Mouse (Mus musculus): ENCODE measurements around the gene Zmpste24.

Zmpste24 gene

GRCm38 (mm10) chr4:121033006-121033405 is 65.0 kb downstream of the Zmpste24 start:
- no peak for DNase-seq (ENCODE audit: low spot score in 2 of 2)

GRCm38 (mm10) chr4:121031440-121031839 is 66.6 kb downstream of the Zmpste24 start:
- no peak for DNase-seq (ENCODE audit: low spot score in 2 of 2)

GRCm38 (mm10) chr4:121029632-121030031 is 68.4 kb downstream of the Zmpste24 start:
- no peak for DNase-seq (ENCODE audit: low spot score in 2 of 2)

- DNase-seq (ENCODE audit: low spot score in 2 of 2) = no peak
Measured at GRCm38 (mm10) chr4:121028659-121029392, 69.2 kb downstream of the Zmpste24 start.

GRCm38 (mm10) chr4:121028146-121028545 is 69.9 kb downstream of the Zmpste24 start:
- DNase-seq (ENCODE audit: low spot score in 2 of 2) = no peak

- DNase-seq (ENCODE audit: low spot score in 2 of 2) = no peak
Measured at GRCm38 (mm10) chr4:121025681-121026080, 72.4 kb downstream of the Zmpste24 start.

GRCm38 (mm10) chr4:121023941-121024340 is 74.1 kb downstream of the Zmpste24 start:
- DNase-seq (ENCODE audit: low spot score in 2 of 2) = peak in 1 of 2 experiments; percentile 56

GRCm38 (mm10) chr4:121023464-121023863 is 74.6 kb downstream of the Zmpste24 start:
- DNase-seq (ENCODE audit: low spot score in 2 of 2) = no peak

- DNase-seq (ENCODE audit: low spot score in 2 of 2) = no peak
Measured at GRCm38 (mm10) chr4:121021911-121022310, 76.1 kb downstream of the Zmpste24 start.

- DNase-seq (ENCODE audit: low spot score in 2 of 2) = no peak
Measured at GRCm38 (mm10) chr4:121020040-121020790, 77.8 kb downstream of the Zmpste24 start.

GRCm38 (mm10) chr4:121018250-121018649 is 79.8 kb downstream of the Zmpste24 start:
- DNase-seq (ENCODE audit: low spot score in 2 of 2) = no peak

GRCm38 (mm10) chr4:121016928-121017657 is 80.9 kb downstream of the Zmpste24 start, which contains the start of gene Smap2:
Smap2 (minus strand) TSS chr4:121017247.
- peak; percentile 93 to 97 for DNase-seq (ENCODE audit: low spot score in 2 of 2)

GRCm38 (mm10) chr4:121016021-121016898 is 81.8 kb downstream of the Zmpste24 start:
- DNase-seq (ENCODE audit: low spot score in 2 of 2) = peak in 1 of 2 experiments; percentile 30

- DNase-seq (ENCODE audit: low spot score in 2 of 2) = no peak
Measured at GRCm38 (mm10) chr4:121015268-121015659, 82.8 kb downstream of the Zmpste24 start.

- no peak for DNase-seq (ENCODE audit: low spot score in 2 of 2)
Measured at GRCm38 (mm10) chr4:121014594-121015267, 83.3 kb downstream of the Zmpste24 start.

- no peak for DNase-seq (ENCODE audit: low spot score in 2 of 2)
Measured at GRCm38 (mm10) chr4:121010770-121011549, 87.1 kb downstream of the Zmpste24 start.
